Mouse (Mus musculus): ENCODE results near the gene Gm20388. TPM values are rescaled to one million over a fixed set of nuclear protein-coding genes. Genes with fewer than 3 reads are reported as not detected.

The Gm20388 gene
- total RNA-seq, 2 experiments from 2014 or later: 11.4 to 18.1 TPM

DNA sequence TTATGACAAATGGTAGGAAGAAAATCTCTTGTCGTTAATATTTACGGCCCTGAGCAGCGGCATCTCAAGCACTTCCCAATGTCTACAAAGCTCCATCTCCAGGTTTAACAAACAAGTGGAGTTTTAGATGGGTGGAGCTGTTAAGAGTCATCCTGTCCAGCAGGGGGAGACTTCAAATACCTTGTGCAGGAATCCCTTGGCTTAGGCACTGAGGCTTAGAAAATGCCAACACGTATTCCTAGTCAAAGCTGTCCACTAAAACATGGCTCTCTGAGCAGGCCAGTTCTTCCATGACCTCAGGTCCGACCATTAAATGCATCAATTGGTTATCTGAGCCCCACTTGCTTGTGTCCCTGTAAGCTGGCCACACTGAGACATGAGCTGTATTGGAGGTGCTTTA lies 1697.0 kb downstream of the Gm20388 start:
- ATAC-seq (replicated peaks; ENCODE audit: low FRiP score, low TSS enrichment, poor library complexity, severe bottlenecking): no peak

DNA sequence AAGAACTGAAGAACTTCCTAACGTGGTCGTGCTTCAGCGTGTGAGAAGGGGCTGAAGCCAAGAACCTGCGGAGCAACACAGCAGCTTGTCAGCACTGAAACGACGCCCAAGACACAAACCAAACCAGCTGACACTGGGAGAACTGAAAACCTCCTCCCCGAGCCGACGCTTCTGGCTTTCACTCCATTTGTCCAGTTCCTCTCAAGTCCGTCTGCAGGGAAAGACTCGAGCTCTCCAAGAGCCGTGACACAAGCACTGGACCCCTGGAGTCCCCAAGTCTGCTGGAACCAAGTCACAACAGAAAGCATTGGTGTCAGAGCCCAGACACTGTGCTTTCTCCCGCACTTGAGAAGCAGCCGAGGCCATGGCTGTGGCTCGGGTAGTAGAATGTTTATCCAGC lies 1698.6 kb downstream of the Gm20388 start:
- ATAC-seq (replicated peaks; ENCODE audit: low FRiP score, low TSS enrichment, poor library complexity, severe bottlenecking): no peak

DNA sequence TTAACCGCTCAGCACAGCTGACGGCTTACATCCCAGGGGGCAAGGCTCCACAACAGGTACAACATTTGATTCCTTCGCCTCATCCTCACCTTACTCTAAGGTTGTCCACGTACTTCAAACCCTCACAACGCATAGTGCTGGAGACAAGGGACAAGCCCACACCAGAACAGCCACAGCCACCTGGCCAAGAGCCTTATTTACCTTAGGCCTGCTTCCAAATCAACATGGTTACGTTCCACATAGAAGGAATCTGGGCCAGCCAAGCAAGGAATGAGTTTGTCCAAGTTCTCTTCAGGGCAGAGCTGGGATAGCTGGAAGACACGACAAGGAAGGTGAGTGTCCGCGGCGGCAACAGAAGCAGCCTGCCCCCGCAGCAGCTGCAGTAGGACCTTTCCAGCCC lies 1699.3 kb downstream of the Gm20388 start:
- ATAC-seq (replicated peaks; ENCODE audit: low FRiP score, low TSS enrichment, poor library complexity, severe bottlenecking): no peak

DNA sequence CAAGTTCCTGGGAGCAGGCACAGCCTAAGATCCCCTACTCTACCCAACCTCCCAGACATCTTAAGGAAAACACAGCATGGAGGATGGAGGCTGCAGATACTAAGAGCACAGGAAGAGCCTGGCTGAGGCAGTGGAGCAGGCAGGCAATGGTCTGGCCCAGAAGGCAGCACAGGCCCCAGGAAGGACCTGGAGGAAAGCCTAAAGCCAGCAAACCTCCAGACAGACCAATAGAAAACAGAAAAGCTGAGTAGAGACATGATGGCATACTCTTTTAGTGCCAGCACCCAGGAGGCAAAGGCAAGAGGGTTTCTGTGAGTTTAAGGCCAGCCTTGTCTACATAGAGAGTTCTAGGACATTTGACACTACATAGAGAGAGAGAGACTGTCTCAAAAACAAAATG lies 1702.8 kb downstream of the Gm20388 start:
- no peak for ATAC-seq (replicated peaks; ENCODE audit: low FRiP score, low TSS enrichment, poor library complexity, severe bottlenecking)

DNA sequence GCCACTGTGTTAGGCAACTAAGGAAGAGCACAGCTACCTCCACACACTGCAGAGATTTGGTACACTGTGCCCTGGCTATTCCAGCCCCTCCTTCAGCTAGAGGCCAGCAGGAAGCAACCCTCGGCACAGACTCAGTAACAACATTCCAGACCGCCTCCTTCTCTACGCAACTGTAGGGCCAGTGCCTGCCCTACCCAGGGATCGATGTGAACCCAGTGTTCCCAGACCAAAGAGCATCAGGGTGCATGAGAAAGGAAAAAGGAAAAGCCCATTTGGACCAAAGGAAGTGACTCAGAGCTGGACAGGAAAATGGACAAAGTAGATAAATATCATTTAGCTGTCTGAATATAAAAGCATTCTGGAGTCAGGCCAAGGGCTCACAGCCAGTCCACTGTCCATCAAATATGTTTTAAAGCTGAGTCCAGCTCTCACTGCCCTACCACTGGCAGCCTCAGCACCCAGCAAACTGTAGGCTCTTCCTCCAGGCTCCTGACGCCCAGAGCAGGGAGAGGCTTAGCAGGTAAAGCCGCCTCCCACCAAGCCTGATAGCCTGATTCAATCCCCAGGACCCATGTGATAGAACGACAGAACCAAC lies 1708.9 kb downstream of the Gm20388 start:
- no peak for ATAC-seq (replicated peaks; ENCODE audit: low FRiP score, low TSS enrichment, poor library complexity, severe bottlenecking)

DNA sequence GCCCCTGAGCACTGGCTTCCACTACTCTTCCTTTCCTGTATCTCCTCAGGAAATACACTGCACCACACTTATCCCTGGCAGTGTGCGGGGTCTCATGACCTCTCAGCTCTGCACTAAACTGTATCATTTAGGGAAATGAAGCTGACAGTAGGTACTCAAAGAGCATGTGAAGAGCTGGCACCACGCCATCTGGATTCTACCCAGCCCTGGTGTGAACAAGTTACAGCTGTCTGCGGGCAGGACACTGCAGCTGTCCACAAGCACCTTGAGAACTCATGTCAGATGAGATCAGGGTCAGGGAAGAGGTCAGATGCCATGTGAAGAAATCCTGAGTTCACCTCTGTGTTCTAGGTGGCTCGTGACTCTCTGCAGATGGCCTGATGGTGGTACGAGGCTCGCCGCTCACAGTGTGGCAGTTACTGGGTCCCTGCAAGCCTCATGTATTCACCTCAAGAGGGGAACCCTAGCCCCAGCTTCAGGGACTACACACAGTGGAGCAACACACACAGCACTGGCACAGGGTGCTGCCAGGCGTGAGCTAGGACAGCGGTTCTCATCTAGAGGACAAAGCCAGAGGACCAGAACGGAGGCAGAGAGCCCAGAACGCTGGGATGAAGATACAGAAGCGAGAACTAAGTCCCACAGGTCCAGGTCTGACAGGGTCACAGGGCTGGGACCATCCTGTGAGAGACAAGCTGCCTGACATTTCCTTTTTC lies 1710.3 kb downstream of the Gm20388 start:
- no peak for ATAC-seq (replicated peaks; ENCODE audit: low FRiP score, low TSS enrichment, poor library complexity, severe bottlenecking)

DNA sequence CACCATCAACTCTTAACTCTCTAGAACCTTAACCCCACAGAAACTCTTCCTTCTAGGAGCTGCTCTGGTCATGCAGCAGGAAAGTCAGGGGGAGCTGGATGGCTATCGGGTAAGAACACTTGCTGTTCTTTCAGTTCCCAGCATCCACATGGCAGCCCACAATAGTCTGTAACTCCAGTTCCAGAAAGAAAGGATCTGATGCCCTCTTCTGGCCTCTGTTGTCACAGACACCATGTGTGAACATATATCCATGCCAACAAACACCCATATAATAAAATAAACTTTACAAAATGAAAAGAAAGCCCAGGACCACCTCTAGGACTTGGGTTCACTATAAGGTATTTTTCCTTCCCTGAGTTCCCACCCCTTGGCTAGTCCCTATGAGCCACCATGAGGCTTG lies 1711.2 kb downstream of the Gm20388 start:
- ATAC-seq (replicated peaks; ENCODE audit: low FRiP score, low TSS enrichment, poor library complexity, severe bottlenecking): no peak

DNA sequence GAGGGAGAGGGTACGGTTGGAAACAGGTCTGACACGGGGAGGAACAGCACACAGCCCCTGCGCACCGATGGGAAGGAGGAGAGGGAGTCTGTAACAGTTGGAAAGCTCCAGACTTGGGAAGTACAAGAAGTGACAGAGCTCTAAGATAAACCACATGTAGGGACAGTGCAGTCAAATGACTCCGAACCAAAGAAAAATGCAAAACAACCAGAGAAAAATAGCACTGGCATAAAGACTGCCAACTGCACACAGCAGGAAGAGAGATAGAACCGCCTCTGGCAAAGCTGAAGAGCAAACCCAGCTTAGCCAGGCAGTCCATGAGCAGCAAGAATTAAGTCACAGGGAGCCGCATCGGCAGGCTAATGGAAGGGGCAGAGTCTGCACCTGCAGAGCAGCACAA lies 1712.4 kb downstream of the Gm20388 start:
- no peak for ATAC-seq (replicated peaks; ENCODE audit: low FRiP score, low TSS enrichment, poor library complexity, severe bottlenecking)

DNA sequence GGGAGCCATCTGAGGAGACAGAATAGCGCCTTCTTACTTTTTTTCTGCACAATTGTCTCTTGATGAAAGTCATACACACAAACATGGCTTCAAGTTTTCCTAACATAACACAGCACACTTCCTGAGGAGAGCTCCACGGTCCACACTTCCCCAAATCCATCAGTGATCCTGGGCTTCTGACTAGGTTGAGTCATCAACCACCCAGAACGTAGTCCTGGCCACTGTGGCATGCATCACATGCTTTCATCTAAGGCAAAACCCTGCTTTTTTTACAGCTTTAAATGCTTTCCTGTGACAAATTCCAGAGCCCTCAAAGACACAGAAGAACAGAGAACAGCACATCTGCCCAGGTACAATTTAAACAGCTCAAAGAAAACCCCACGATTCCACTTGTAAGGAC lies 1718.0 kb downstream of the Gm20388 start:
- ATAC-seq (replicated peaks; ENCODE audit: low FRiP score, low TSS enrichment, poor library complexity, severe bottlenecking): no peak

DNA sequence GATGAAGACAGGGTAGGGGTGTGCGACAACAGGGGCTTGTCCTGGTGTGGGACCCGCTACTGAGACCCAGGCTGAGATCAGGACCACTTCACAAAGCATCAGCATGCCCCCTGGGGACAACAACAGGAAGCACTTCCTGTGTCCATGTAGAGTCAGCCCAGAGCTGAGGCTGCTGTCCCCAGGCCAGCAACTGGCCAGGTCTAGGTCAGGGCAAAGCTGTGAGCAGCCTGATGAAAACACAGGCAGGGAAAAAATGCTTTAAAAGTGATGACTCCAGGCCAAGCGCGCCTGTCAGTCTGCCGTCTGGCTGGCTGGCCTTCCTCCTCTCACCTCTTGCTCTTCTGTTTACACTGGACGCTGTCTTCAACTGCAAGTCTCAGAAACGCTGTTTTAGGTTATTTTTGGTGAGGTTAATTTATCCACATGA lies 1721.0 kb downstream of the Gm20388 start:
- ATAC-seq (replicated peaks; ENCODE audit: low FRiP score, low TSS enrichment, poor library complexity, severe bottlenecking): no peak

DNA sequence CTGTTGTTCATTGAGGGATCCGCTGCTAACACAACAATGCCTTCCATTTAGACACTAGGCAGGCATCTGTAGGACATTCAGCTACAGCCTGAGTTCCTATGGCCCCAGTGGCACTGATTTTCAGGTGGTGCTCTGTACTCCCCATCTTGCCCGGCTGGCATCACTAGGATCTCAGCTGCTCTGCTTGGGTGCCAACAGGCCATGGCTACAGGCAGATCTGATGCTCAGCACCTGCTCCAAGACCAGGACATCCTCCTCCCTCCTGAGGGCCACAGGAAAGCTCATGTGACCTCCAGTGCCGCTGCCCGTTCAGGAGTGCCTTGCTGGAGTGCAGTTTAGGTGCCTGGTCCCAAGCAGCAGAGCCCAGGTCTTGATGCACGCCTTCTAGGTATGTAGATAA lies 1721.8 kb downstream of the Gm20388 start:
- no peak for ATAC-seq (replicated peaks; ENCODE audit: low FRiP score, low TSS enrichment, poor library complexity, severe bottlenecking)

DNA sequence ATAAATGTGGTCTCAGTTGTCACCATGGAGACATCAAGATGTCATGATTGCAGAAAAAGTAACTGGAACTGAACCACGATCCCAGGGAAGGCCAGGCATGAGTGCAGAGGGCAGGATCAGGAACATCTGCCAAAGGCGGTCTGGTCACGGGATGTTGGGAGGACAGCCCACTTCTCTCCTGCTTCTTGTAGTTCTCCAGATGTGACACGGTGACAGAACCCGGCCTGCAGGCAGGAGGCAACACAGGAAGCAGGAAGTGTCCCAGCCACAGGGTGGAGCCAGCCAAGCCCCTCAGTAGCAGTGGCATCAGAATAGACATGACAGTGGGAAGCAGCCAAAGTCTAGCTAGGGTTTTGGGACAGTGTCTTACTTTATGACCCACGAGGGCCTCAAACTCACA lies 1724.9 kb downstream of the Gm20388 start:
- no peak for ATAC-seq (replicated peaks; ENCODE audit: low FRiP score, low TSS enrichment, poor library complexity, severe bottlenecking)

DNA sequence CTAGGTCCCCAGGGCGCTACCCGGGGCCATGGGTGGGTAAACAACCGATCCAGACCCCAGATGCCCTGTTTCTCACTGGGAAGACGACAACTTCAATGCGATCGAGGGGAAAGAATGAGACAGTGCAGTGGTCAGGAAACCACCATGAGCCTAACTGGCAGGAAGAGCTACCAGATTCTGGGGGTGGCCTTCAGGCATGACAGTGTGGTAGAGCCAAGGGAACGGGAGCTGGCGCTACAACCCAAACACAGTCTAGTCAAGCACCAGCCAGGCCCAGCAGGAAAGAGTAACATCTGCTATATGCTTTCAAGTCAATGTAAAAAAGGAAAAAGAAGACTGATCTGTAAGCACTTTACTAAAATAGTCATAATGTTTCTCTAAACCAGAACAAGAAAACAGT lies 1725.5 kb downstream of the Gm20388 start:
- no peak for ATAC-seq (replicated peaks; ENCODE audit: low FRiP score, low TSS enrichment, poor library complexity, severe bottlenecking)

DNA sequence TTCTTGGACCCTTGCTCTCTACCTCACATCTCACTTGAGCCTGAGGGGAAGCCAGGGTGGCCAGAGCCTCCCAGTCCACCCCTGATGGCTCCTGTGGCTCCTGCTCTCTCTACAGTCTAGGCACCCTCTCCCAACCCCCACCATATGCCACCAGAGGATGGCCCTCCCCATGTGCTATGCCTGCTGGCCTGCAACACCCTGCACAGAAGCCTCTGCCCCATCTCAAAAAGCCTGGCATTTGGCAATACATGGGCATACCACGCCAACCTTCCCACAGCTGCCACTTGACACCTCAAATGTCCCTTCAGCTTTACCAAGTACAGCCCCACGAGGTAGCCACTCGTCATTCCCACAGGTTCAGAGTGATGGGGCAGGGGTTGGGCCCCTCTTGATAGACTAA lies 1732.2 kb downstream of the Gm20388 start:
- no peak for ATAC-seq (replicated peaks; ENCODE audit: low FRiP score, low TSS enrichment, poor library complexity, severe bottlenecking)

DNA sequence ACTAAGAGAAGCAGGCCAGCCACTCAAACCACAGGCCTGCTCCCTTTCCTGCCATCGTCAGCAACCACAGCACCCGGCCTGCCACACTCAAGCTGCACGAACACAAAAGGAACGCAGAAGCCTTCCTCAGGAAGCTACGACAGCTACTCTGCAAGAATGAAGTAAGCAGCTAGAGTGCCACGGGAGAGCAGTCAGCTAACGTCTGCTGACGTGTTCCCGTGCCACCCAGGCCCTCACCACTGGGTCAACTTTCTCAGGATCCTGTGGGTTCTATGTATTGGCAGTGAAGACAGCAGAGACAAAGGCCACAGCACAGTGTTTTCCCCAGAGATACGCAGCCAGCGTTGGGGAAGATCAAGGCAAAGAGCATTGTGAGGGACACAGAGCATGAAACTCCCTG lies 1732.7 kb downstream of the Gm20388 start:
- ATAC-seq (replicated peaks; ENCODE audit: low FRiP score, low TSS enrichment, poor library complexity, severe bottlenecking): no peak

DNA sequence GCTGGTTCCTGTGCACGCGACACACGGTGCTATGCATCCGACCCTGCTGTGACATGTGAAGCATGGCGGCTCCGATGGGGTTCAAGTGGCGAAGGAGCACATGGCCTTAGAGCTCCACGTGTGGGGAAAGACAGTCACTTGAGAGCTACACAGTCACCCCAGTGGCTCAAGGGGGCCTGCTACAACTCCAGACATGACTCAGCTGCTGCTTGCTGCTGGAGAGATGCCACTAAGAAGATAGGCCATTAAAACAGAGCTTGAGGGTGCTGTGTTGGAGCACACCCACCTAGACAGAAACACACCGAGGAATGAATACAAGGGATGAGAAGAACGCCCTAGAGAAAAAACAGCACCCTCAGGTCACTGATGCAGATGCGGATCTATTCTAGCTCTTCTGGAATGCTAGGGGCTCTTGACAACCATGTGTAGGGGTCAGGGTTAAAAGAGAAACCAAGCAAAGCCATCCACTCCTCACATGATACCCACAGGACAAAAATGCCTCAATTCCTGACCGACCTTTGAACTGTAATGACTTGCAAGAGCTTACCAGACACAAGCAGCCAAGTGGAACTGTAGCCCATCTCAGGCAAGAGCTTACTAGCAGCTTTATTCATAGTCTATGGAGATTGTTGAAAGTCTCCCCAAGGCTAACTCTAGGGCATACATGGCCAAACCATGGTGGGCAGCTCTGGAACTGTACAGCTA lies 1737.0 kb downstream of the Gm20388 start:
- ATAC-seq (replicated peaks; ENCODE audit: low FRiP score, low TSS enrichment, poor library complexity, severe bottlenecking): no peak

DNA sequence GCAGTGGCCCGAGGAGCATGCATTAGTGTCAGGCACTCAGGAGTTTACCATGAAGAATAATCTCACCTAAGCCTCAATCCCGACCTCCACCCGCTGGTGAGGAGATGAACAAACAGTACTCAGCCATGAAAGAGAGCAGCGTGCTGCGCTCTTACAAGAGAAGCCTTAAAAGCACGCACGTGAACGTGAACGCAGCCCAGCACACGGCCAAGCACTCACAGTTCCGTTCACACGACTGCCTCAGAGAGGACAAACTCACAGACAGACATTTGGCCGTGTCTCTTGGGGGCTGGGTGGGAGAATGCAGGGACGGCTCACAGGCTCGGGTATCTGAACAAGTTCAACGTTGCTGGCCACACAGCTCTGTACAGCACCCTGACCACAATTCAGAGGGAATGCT lies 1737.8 kb downstream of the Gm20388 start:
- ATAC-seq (replicated peaks; ENCODE audit: low FRiP score, low TSS enrichment, poor library complexity, severe bottlenecking): no peak

DNA sequence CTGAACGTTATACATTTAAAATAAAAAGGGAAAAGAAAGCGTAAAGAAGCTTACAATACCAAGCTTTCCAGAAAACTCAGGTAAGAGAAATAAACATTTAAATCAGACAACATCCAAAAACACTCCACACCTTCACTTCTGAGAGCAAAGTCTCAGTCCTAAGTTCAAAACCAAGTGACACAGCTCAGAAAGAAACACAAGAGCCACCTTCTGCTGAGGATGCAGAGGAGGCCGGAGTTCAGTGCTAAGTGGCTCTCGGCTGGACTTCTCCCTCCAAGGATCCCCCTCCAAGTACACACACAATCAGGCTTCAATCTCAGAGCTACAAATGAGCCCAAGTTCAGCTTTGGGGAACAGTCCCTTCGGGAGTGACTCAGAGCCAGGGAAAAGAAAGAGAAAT lies 1738.8 kb downstream of the Gm20388 start:
- no peak for ATAC-seq (replicated peaks; ENCODE audit: low FRiP score, low TSS enrichment, poor library complexity, severe bottlenecking)

DNA sequence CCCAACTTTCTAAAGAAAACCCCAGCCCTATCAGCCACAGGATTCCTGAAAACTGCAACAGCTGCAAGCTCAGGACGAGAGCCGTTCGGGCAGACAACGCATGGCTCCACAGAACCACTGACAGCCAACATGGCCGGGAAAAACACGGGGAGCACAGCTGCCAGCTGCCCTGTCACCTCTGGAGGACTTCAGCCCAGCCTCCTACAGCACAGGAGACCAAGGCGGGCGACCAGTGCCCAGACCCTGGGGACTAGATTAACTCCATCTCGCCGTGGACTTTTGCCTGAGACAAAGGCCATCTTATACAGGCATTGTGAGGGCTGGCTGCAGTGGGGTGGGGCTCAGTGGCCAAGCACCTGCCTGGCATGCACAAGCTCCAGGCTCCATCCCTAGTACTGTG lies 1739.3 kb downstream of the Gm20388 start:
- ATAC-seq (replicated peaks; ENCODE audit: low FRiP score, low TSS enrichment, poor library complexity, severe bottlenecking): no peak

DNA sequence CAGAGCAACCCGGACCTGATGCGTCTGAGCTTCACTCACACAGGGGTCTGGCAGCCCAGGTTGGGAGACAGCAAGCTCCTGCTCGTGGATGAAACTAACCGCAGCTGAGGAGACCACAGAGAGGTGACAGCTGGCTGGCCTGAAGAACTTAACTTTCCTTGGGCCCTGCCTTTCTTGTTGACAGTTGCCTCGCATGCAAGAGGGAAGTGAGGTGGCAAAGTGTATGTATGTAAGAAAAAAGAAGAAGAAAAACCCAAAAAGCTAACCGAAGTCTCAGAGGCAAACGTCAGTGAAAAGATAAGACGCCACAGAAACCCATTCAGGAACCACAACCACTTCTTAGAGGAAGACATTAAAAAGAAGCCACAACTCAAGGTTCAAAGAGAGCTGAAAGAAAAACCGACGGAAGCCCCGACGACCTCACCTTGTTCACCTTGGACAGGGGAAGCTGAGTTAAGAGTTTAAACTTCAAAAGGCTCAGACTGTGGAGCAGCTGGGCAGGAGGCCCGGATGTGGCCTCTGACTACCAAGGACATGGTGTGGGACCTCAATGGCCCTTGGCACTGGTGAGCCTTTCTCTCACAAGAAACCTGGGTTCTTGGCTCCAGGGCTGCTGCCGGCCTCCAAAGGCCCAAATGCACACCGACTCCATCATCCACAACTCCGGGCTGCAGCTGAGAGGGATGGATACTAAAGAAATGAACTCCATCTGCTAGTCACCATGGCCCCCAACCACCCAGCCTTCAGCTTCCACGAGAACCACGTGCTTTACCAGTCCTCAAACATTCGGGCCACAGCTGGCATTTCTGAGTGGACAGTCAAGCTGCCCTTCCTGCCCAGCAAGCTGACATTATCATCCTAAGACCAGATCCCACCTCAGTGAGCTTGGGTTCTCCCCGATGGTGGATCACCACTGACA lies 1740.0 kb downstream of the Gm20388 start:
- no peak for ATAC-seq (replicated peaks; ENCODE audit: low FRiP score, low TSS enrichment, poor library complexity, severe bottlenecking)

Data from megakaryocyte-erythroid progenitor cell, adult 5-6 weeks (primary cell).